Mouse (Mus musculus) heart, embryonic 16.5 days (tissue): ENCODE results near the gene Cd109. TPM values are rescaled to one million over a fixed set of nuclear protein-coding genes. Genes with fewer than 3 reads are reported as not detected.

Experiments used
- ATAC-seq: fragments of 200-750 bp; cut with Nextera tagmentation; replicated peaks from 2 replicates; pipeline ENCODE4 v1.8.0; 2017; ENCODE audit warnings: moderate number of reproducible peaks; ENCODE audit not compliant: insufficient read depth, low FRiP score; ENCODE audit errors: extremely low read depth
- H3K27ac ChIP-seq: fragments of 300-500 bp; sonication (generic); 2 replicates; pipeline ENCODE4 v1.5.1; 2014; ENCODE audit warnings: mild to moderate bottlenecking, low read length, control low read depth, moderate library complexity
- H3K27me3 ChIP-seq: fragments of 300-500 bp; sonication (generic); 2 replicates; pipeline ENCODE4 v1.6.1; 2014; ENCODE audit warnings: low read length, mixed read lengths; ENCODE audit not compliant: control insufficient read depth, insufficient read depth
- H3K36me3 ChIP-seq: fragments of 300-500 bp; sonication (generic); 2 replicates; pipeline ENCODE4 v1.6.1; 2014; ENCODE audit not compliant: control insufficient read depth, insufficient read depth
- H3K4me1 ChIP-seq: fragments of 300-500 bp; sonication (generic); 2 replicates; pipeline ENCODE4 v1.6.1; 2014; ENCODE audit warnings: low read length, mixed read lengths; ENCODE audit not compliant: control insufficient read depth, insufficient read depth
- H3K4me2 ChIP-seq: fragments of 300-500 bp; sonication (generic); 2 replicates; pipeline ENCODE4 v1.6.1; 2014; ENCODE audit warnings: low read depth, mild to moderate bottlenecking, control low read depth, low read length
- H3K4me3 ChIP-seq: fragments of 300-500 bp; sonication (generic); 2 replicates; pipeline ENCODE4 v1.5.1; 2014; ENCODE audit warnings: mild to moderate bottlenecking, control low read depth, low read length
- H3K9ac ChIP-seq: fragments of 300-500 bp; sonication (generic); 2 replicates; pipeline ENCODE4 v1.6.1; 2014; ENCODE audit warnings: low read length, control low read depth
- H3K9me3 ChIP-seq: fragments of 300-500 bp; sonication (generic); replicated peaks from 2 replicates; pipeline ENCODE4 v1.6.1; 2016; ENCODE audit warnings: low read length; ENCODE audit not compliant: control insufficient read depth
- WGBS: fragments of 180-500 bp; shearing (Covaris S2); extraction: QIAGEN DNeasy Blood & Tissue Kit; methylation state at CpG from one replicate; pipeline ENCODE4 v1.1.7; 2014; 5-methylcytosine and 5-hydroxymethylcytosine counted together
- polyA plus RNA-seq: library from polyadenylated mRNA; unstranded; fragments of >200 nt; fragmentation: Nextera tagmentation; extraction: Ambion mirVana; gene quantifications from 2 replicates; pipeline ENCODE4 v1.2.1, GENCODE M21; 2015

Gene Cd109
- polyA plus RNA-seq, 1 experiment from 2014 or later: 3.6 TPM

DNA sequence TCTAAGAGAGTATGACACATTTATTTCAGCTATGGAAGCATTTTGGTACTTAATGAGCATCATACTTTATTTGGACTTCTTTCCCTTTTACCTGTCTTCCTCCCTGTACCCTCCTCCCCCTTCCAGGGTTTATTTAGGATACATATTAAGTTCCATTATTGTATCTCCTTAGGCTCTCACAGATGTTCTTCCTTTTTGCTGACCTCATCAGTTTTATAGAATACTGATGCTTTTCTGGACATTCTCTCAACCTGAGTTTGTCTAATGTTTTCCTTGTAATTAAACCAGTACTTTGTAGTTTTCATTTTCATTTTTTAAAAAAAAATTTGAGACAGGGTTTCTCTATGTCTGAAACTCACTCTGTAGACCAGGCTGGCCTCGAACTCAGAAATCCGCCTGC lies 24.9 kb upstream of the Cd109 start:
- Histone ChIP-seq H3K4me1 (peaks cover 5% of the 10 kb centered on the region; the same call in 1 of the 2 replicates), H3K4me2 (no peak overlapping the region), H3K27me3 (no peaks in the 10 kb centered on the region), H3K9me3 (no peaks in the 10 kb centered on the region), H3K9ac (no peak overlapping the region), H3K36me3 (no peaks in the 10 kb centered on the region), H3K27ac (no peak overlapping the region), H3K4me3 (no peak overlapping the region)
- no peak for ATAC-seq
- WGBS: 92% methylated on average over 2 of the region's 2 CpGs

- no peak overlapping the region for H3K9ac ChIP-seq
- no peak overlapping the region for H3K27ac ChIP-seq
- H3K36me3 ChIP-seq: no peaks in the 10 kb centered on the region
- no peak overlapping the region for H3K4me3 ChIP-seq
- H3K4me2 ChIP-seq: no peak overlapping the region
- no peaks in the 10 kb centered on the region for H3K9me3 ChIP-seq
- H3K27me3 ChIP-seq: no peaks in the 10 kb centered on the region
- 74% methylated on average over 3 of the region's 3 CpGs for WGBS
- ATAC-seq: no peak
- no peaks in the 10 kb centered on the region for H3K4me1 ChIP-seq
Measured at GRCm38 (mm10) chr9:78595257-78595656, 20.1 kb upstream of the Cd109 start.

DNA sequence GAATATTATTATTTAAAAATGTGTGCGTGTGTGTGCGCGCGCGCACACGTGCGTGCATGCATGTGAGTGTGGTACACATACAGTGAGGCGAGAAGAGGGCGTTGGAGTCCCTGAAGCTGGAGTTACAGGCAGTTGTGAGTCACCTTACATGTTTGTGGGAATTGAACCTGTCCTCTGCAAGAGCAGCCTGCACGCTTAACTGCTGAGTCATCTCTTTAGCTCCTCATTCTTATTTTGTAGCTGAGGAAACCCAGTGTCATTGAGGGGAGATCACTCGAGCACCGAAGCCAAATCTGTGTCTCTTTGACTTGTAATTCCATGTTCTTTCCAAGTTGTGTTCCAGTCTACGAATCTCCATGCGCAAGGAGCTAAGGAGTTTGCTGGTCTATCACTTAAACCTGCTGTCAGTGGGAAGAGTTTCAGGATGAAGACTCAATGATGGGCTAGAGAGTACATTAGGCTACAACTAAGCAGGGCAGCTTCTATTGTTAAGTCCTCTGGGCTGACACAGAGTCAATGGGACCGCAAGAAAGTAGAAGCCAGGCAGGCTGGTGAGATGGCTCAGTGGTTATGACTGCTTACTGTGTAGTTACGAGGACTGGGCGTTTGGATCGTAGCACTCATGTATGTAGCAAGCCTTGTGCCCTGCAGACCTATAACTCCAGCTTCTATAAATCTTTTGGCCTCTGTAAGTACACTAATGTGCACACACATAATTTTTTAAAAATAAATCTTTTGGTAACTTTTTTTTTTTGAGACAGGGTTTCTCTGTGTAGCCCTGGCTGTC lies 19.4 kb upstream of the Cd109 start:
- no peaks in the 10 kb centered on the region for H3K36me3 ChIP-seq
- H3K9ac ChIP-seq: no peak overlapping the region
- H3K27me3 ChIP-seq: no peaks in the 10 kb centered on the region
- WGBS: 81% methylated on average over 18 of the region's 18 CpGs
- no peak overlapping the region for H3K4me2 ChIP-seq
- H3K27ac ChIP-seq: no peak overlapping the region
- H3K4me1 ChIP-seq: no peaks in the 10 kb centered on the region
- H3K9me3 ChIP-seq: no peaks in the 10 kb centered on the region
- no peak overlapping the region for H3K4me3 ChIP-seq
- no peak for ATAC-seq

- no peak for ATAC-seq
- Histone ChIP-seq H3K4me2 (no peak overlapping the region), H3K27ac (no peak overlapping the region), H3K36me3 (no peaks in the 10 kb centered on the region), H3K4me1 (no peaks in the 10 kb centered on the region), H3K9ac (no peak overlapping the region), H3K27me3 (no peaks in the 10 kb centered on the region), H3K9me3 (no peaks in the 10 kb centered on the region), H3K4me3 (no peak overlapping the region)
- WGBS: 4% methylated on average over 5 of the region's 5 CpGs
Measured at GRCm38 (mm10) chr9:78596834-78597233, 18.5 kb upstream of the Cd109 start.

GRCm38 (mm10) chr9:78599927-78600326 lies 15.4 kb upstream of the Cd109 start:
- Histone ChIP-seq H3K36me3 (no peaks in the 10 kb centered on the region), H3K27ac (no peak overlapping the region), H3K27me3 (no peaks in the 10 kb centered on the region), H3K4me3 (no peak overlapping the region), H3K4me2 (no peak overlapping the region), H3K9ac (no peak overlapping the region), H3K4me1 (no peaks in the 10 kb centered on the region), H3K9me3 (no peaks in the 10 kb centered on the region)
- ATAC-seq: no peak
- WGBS: 78% methylated on average over 5 of the region's 5 CpGs

DNA sequence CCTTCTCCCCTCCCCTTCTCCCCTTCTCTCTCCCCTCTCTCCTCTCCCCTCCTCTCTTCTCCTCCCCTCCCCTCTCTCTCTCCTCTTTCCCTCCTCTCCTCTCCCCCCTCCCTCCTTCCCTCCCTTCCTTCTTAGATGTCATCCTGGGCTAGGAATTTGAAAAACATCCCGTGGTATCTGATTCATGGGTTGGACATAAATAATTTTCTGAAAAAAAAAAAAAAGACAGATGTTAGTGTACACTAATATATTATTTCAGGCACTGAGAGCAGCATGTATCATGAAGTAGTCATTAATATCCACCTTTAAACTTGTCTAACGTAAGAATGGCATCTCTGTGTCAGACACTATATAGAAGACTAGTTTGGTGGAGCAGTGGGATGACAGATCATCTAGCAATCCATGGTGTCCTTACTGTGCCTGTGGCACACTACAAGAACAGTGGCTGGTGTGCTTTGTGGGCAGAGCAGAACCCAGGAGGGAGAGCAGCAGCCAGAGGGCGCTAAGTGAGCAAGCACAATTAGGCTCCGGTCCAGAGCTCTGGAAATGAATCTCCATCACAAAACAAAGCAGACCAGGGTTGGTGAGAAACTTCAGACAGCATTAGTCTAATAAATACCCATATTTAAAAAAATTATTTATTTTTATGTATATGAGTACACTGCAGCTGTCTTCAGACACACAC lies 14.2 kb upstream of the Cd109 start:
- Histone ChIP-seq H3K4me3 (no peak overlapping the region), H3K9me3 (no peaks in the 10 kb centered on the region), H3K9ac (no peak overlapping the region), H3K4me2 (no peak overlapping the region), H3K4me1 (no peaks in the 10 kb centered on the region), H3K36me3 (no peaks in the 10 kb centered on the region), H3K27me3 (no peaks in the 10 kb centered on the region), H3K27ac (no peak overlapping the region)
- no peak for ATAC-seq
- WGBS: 56% methylated on average over 4 of the region's 4 CpGs

DNA sequence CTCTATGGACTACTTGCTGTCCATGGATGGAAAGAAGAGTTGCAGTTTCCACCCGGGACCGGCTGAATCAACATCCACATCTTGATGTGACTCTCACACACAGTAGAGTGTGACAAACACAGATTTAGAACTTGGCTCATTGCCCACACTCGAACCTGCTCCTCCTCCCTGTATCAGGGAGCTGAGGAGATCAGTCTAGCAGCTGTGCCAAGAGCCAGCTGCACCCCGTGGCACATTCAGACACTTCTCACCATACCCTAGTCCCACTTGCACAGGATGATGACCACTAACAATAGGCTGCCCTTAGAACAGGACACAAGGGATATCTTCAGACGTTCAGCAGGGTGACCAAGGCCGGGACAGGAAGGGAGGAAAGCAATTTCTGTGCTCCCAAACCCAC lies 1.1 kb upstream of the Cd109 start:
- 0 out of 2 replicates have a peak, but pooled peaks have one; percentile 38 for ATAC-seq
- no peak overlapping the region for H3K4me3 ChIP-seq
- no peak overlapping the region for H3K4me2 ChIP-seq
- no peak overlapping the region for H3K27ac ChIP-seq
- no peaks in the 10 kb centered on the region for H3K9me3 ChIP-seq
- H3K9ac ChIP-seq: no peak overlapping the region
- no peaks in the 10 kb centered on the region for H3K36me3 ChIP-seq
- H3K4me1 ChIP-seq: peaks cover 2% of the 10 kb centered on the region; the same call in 1 of the 2 replicates
- 27% methylated on average over 6 of the region's 6 CpGs for WGBS
- no peaks in the 10 kb centered on the region; the same call in 1 of the 2 replicates for H3K27me3 ChIP-seq

GRCm38 (mm10) chr9:78619285-78619684 lies 3.9 kb downstream of the Cd109 start:
- Histone ChIP-seq H3K4me2 (no peak overlapping the region), H3K9ac (no peak overlapping the region), H3K27ac (no peak overlapping the region), H3K4me3 (no peak overlapping the region), H3K9me3 (no peaks in the 10 kb centered on the region), H3K4me1 (peaks cover 2% of the 10 kb centered on the region; the same call in 1 of the 2 replicates), H3K36me3 (no peaks in the 10 kb centered on the region), H3K27me3 (no peaks in the 10 kb centered on the region; the same call in 1 of the 2 replicates)
- 57% methylated on average over 9 of the region's 9 CpGs for WGBS
- no peak for ATAC-seq

- H3K4me1 ChIP-seq: no peaks in the 10 kb centered on the region
- 58% methylated on average over 10 of the region's 10 CpGs for WGBS
- no peak overlapping the region for H3K4me3 ChIP-seq
- H3K4me2 ChIP-seq: no peak overlapping the region
- H3K27me3 ChIP-seq: no peaks in the 10 kb centered on the region
- H3K9me3 ChIP-seq: no peaks in the 10 kb centered on the region
- no peak for ATAC-seq
- no peaks in the 10 kb centered on the region for H3K36me3 ChIP-seq
- no peak overlapping the region for H3K27ac ChIP-seq
- H3K9ac ChIP-seq: no peak overlapping the region
Measured at GRCm38 (mm10) chr9:78623301-78623747, 8.0 kb downstream of the Cd109 start.
